Mouse (Mus musculus) cerebellum, postnatal 25 days (tissue): ENCODE results near the gene Rap2c.

Source experiments
- DNase-seq, 2 experiments: peaks; one replicate each; pipeline ENCODE4 v3.0.0; 2021; ENCODE audit warnings: mixed read lengths in 2 of 2

Gene Rap2c

GRCm38 (mm10) chrX:50968157-50968932 is 49.5 kb downstream of the Rap2c start:
- DNase-seq = no peak

DNA sequence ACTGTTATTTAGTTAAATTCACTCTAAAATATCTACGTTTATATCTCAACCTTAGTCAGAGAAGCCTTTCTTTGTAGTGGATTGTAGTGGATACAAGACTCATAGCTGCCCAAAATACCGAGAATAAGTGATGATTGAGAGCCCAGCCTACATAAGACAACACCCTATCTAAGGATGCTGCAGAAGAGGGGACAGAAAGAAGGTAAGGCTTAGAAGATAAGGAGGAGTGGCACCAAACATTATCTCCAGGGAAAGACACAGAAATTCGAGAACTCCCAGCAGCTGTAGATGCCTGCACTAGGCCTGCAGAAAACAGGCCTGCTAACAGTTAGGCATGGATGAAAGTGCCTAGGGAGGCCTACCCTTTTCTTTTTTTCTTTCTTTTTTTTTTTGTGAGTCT is 52.7 kb downstream of the Rap2c start:
- no peak for DNase-seq

DNA sequence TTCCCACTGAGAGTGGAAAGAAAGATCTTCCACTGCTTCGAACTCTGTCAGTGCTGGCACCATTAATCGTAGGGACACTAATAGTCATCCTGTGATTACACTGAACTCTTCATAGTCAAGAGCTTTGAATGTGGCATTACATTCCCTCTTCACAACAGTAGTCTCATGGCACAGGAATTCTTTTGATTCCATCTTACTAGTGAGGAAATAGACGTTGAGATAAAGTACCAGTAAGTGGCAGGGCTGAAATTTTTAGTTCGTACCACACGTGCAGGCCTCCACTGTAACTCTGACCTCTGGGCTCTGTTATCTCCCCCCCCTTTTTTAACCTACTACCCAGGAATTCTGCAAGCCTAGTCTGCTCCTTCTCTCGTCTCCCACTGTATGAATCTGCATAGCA is 54.9 kb downstream of the Rap2c start:
- DNase-seq = no peak
